Mouse (Mus musculus) left cerebral cortex, adult 8-10 months (tissue): ENCODE data around the gene Wnk1. TPM values are rescaled to one million over a fixed set of nuclear protein-coding genes. Genes with fewer than 3 reads are reported as not detected.

Source experiments
- DNase-seq, 2 experiments: peaks; one replicate each; pipeline ENCODE4 v3.0.0; 2022; ENCODE audit warnings: low spot score in 2 of 2
- microRNA-seq, 2 experiments: library from miRNA; unstranded; fragments of <30 nt; microRNA quantifications; one replicate each; pipeline ENCODE4 v1.2.0; 2022
- total RNA-seq, 4 experiments: library from RNA; stranded (reverse); gene quantifications; 2 replicates each; pipeline ENCODE4 v1.2.4; 2022

Wnk1 gene
- total RNA-seq, 4 experiments from 2014 or later: 191 to 267 (median 227) TPM

DNA sequence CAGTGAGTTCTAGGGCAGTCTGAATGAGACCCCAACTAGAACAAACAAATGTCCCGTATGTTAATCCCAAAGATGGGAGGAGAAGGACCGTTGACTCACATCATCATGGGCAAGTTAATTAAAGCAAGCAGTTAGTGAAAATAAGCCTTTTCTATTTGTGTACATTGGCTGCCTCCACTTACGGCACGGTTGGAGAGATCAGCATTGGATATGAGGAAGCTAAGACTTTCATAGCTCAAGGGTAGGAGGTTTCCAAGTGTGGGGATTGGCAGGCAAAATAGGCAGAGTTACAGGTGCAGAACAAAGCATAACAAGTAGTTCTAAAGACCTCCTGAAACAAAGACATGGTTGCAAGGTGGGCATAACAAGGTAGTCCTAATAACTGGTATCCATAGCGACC lies 133.0 kb downstream of the Wnk1 start:
- no peak for DNase-seq

DNA sequence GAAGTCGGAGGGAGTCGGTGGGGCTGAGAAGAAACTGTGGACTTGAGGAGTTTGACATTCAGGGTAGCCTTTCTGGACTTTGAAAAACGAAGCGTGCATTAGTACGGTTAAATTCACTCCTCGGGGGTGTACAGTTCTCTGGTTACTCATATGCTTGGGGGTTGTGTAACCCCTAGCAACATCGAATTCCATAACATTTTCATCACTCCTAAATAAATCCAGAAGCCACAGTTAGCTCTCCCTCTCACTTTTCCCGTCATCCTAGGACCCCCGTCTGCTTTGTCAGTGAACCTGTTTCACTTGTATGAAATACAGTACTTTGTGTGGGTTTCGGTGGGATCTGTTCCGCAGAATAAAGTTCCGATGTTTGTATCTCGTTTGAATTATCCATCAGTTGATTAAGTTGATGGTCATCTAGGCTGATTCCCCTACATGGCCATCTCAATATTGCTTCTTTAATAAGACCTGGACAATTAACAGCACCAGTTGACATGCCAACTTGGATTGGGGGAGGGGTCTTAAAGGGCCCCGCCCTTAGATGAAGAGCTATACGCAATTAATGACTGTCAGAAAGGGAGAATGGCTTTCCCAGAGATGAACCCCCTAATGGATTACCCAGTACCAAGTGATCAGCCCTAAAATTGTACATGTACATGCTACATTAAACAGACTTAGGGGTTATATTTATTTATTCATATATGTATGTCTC lies 135.2 kb downstream of the Wnk1 start:
- DNase-seq: no peak

DNA sequence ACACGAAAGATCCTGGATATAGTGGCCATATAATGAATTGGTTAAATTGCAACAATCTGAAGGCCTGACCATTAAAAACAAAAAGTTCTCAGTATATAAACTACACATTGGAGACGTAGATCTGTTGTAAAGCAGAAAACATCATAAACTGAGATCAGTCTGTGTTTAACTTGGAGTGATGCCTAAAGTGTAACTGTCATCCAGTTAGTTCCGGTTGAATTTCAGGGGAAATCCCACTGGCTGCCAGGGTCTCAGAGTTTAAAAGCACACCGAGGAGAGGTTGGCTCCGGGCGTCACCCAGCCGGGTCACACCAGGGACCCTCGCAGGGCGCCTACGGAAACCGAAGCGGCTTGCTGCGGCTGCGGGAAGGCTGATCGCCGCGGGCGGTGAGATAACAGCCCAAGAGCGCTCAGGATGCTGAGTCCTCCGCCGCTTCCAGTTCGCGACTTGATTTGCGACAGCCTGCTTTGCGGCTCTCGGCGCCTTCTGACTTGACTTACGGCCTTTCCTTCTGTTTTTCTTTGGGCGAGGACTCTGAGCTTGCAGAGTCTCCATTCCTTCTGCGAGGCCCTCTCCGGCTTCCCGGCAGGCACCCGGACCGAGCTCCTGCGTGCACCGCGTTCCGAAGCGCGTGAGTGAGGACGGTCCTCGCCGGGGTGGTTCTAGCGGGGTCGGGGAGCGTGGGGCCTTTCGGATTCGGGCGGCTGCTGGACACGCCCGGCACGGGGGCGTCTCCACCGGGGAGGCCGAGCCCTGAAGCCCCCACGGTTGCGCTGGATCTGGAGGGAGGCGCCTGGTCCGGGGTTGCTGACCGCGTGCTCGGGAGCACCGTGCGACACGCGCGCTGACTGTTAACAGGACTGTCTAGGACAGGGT lies 136.0 kb downstream of the Wnk1 start, which contains the start of gene Rad52:
Rad52 (plus strand) TSS at position 495 of the 877 bp plus-strand sequence.
- DNase-seq: peak; percentile 79 to 84

DNA sequence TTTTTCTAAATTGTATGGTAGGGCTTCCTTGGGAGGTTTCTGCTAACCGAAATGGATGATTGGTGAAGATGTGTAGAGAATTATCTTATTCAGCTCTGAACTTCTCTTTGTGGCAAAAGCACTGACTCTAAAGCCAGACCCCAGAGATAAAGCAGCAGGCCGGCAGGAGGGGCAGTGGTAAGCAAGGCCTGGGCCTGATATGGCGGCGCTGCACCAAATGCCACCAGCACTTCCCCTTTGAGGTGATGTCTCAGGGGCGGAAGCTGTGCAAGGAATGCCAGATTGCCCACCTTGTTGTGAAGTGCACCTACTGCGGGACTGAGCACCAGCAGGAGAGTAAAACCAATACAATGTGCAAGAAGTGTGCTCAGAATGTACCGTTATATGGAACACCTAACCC lies 145.8 kb downstream of the Wnk1 start:
- DNase-seq: no peak

DNA sequence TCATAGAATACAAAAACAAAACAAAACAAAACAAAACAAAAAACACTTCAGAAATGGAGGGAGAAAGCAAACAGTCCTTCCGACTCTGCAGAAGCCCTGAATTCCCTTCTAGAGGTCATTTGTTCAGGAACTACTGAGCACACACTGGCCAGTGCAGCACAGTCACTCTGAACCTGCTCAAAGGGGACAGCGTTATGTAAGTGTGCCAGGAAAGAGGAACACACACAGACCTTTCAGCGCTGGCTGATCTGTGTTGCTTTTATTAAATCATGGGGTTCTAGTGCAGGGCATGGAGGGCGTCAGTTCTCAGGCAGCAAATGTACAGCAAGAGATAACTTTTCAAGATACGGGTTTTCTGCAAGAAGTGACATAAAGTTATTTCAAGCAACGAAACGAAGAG lies 155.3 kb downstream of the Wnk1 start:
- no peak for DNase-seq

Small RNA genes lying within 50 kb of the gene (microRNA-seq; reads per million reads assigned to microRNA genes)
- 0 reads per million in 2 experiments for gene Mir706

Other genes with a start within 250 kb of the Wnk1 start
- gene Erc1, start 190.5 kb downstream of the Wnk1 start, total RNA-seq: 10 to 100 TPM; 39.5 to 41.0 (median 40.4) TPM
- gene Rad52, start 136.0 kb downstream of the Wnk1 start, total RNA-seq: 10 to 100 TPM; 42.2 to 48.0 (median 44.4) TPM
- gene Ninj2, start 54.7 kb upstream of the Wnk1 start, total RNA-seq: 1 to 10 TPM; 1.3 to 3.0 (median 2.2) TPM